In genomic region chr1:57205198-57205987, GRCm38 (mm10) we compare ENCODE assay signal across 8 mouse cellular contexts.
DNase-seq lines count a peak whose midpoint lies in the region; ATAC-seq and TF ChIP-seq lines count a peak whose summit lies in the region.

No protein-coding gene starts in this region.

- H3K9ac ChIP-seq in intestine, embryonic 16.5 days (ENCODE audit: low read depth, low read length): no peak overlapping the region
- H3K9ac ChIP-seq in midbrain, embryonic 14.5 days (replicated peaks; ENCODE audit: low read length): no peak overlapping the region

- DNase-seq in CD4-positive, CD25-positive, alpha-beta regulatory T cell, adult 2 months (ENCODE audit: low read depth, low spot score): peak; percentile 41
- peak; percentile 49 for DNase-seq in gastrocnemius, postnatal 14 days
- peak; percentile 81 to 83 for DNase-seq in left cerebral cortex, postnatal 14 days (ENCODE audit: low spot score in 2 of 2)
- DNase-seq in midbrain, embryonic 14.5 days: peak; percentile 93
- peak; percentile 56 for DNase-seq in splenic B cell, adult 2 months (ENCODE audit: low read depth, low spot score)

- H3K4me1 ChIP-seq in cortical plate, adult 2 months (ENCODE audit: control insufficient read depth, insufficient read depth, low read length): no peaks in the 10 kb centered on the region
- H3K4me1 ChIP-seq in intestine, embryonic 16.5 days (ENCODE audit: control insufficient read depth, insufficient read depth, low read length): peaks cover 5% of the 10 kb centered on the region
- peaks cover 6% of the 10 kb centered on the region for H3K4me1 ChIP-seq in midbrain, embryonic 14.5 days (ENCODE audit: control insufficient read depth, insufficient read depth, low read length)

- no peaks in the 10 kb centered on the region for H3K9me3 ChIP-seq in intestine, embryonic 16.5 days (ENCODE audit: control insufficient read depth, low read length)
- no peaks in the 10 kb centered on the region for H3K9me3 ChIP-seq in midbrain, embryonic 14.5 days (ENCODE audit: control insufficient read depth, low read length)

- peak; percentile 89 for TF ChIP-seq CTCF in cortical plate, adult 2 months (IDR thresholded peaks at IDR 0.05; ENCODE audit: extremely low read depth, insufficient read depth, low read length)

- 0 out of 2 replicates have a peak overlapping the region, but pooled peaks have one; percentile 33 for H3K4me2 ChIP-seq in intestine, embryonic 16.5 days (ENCODE audit: low read depth, low read length)
- peak overlapping the region; percentile 46 for H3K4me2 ChIP-seq in midbrain, embryonic 14.5 days (ENCODE audit: low read length)

- H3K4me3 ChIP-seq in cortical plate, adult 2 months (ENCODE audit: insufficient read depth, low read length): no peak overlapping the region
- no peak overlapping the region for H3K4me3 ChIP-seq in intestine, embryonic 16.5 days (ENCODE audit: low read length)
- 0 out of 2 replicates have a peak overlapping the region, but pooled peaks have one; percentile 9 for H3K4me3 ChIP-seq in midbrain, embryonic 14.5 days (replicated peaks; ENCODE audit: low read depth, low read length)

- ATAC-seq in CD4-positive, CD25-positive, alpha-beta regulatory T cell, adult 4 months: no peak
- peak; percentile 79 for ATAC-seq in intestine, embryonic 16.5 days
- ATAC-seq in midbrain, embryonic 14.5 days (ENCODE audit: low FRiP score, low TSS enrichment): peak; percentile 67

- WGBS in intestine, embryonic 16.5 days: 9% methylated on average over 9 of the region's 9 CpGs
- 11% methylated on average over 9 of the region's 9 CpGs for WGBS in midbrain, embryonic 14.5 days

- intact Hi-C loops in gastrocnemius, postnatal 14 days (cut with DNase I; ENCODE audit: low total_unique reads): loop anchor here (5.0 kb wide), 2 partner anchors 1243 to 1318 kb away; no protein-coding TSS in a partner anchor
- intact Hi-C loops in left cerebral cortex, postnatal 14 days (cut with DNase I): loop anchor here (2.0 to 5.0 kb wide), 3 partner anchors 223 to 1315 kb away; no protein-coding TSS in a partner anchor

- no peaks in the 10 kb centered on the region for H3K27me3 ChIP-seq in intestine, embryonic 16.5 days (replicated peaks; ENCODE audit: control insufficient read depth, insufficient read depth, low read length)
- peaks cover 19% of the 10 kb centered on the region for H3K27me3 ChIP-seq in midbrain, embryonic 14.5 days (ENCODE audit: control insufficient read depth, insufficient read depth, low read length)
- no peaks in the 10 kb centered on the region for H3K27me3 ChIP-seq in splenic B cell, adult 2 months (ENCODE audit: control insufficient read depth, insufficient read depth, low read length, poor library complexity, severe bottlenecking)

- H3K36me3 ChIP-seq in intestine, embryonic 16.5 days (ENCODE audit: control insufficient read depth, insufficient read depth, low read length): no peaks in the 10 kb centered on the region
- no peaks in the 10 kb centered on the region for H3K36me3 ChIP-seq in midbrain, embryonic 14.5 days (ENCODE audit: control insufficient read depth, insufficient read depth, low read length)
- H3K36me3 ChIP-seq in splenic B cell, adult 2 months (ENCODE audit: control insufficient read depth, insufficient read depth, low read length, poor library complexity, severe bottlenecking): no peaks in the 10 kb centered on the region

- no peak for TF ChIP-seq POLR2A in cortical plate, adult 2 months (IDR thresholded peaks at IDR 0.05; ENCODE audit: extremely low read depth, insufficient read depth, low read length)

- no peak overlapping the region for H3K27ac ChIP-seq in cortical plate, adult 2 months (ENCODE audit: insufficient read depth, low read length)
- no peak overlapping the region for H3K27ac ChIP-seq in intestine, embryonic 16.5 days (ENCODE audit: low read length)
- no peak overlapping the region for H3K27ac ChIP-seq in midbrain, embryonic 14.5 days (replicated peaks; ENCODE audit: low read depth, low read length)

Comparison
In these comparisons a context has a peak if more than half of its experiments do, and no peak if none do; other contexts are left out.
1. DNase-seq: peak in every context shown above with its lines; median percentile 93 in midbrain, embryonic 14.5 days; 82 in left cerebral cortex, postnatal 14 days; 56 in splenic B cell, adult 2 months; 49 in gastrocnemius, postnatal 14 days; 41 in CD4-positive, CD25-positive, alpha-beta regulatory T cell, adult 2 months.